Mouse (Mus musculus) stomach, embryonic 16.5 days (tissue): Measurements from ENCODE around the gene Fez1. TPM values are rescaled to one million over a fixed set of nuclear protein-coding genes. Genes with fewer than 3 reads are reported as not detected.

Source experiments
- ATAC-seq: fragments of 200-750 bp; cut with Nextera tagmentation; 2 replicates; pipeline ENCODE4 v1.8.0; 2017; ENCODE audit warnings: moderate number of reproducible peaks, moderate TSS enrichment; ENCODE audit not compliant: insufficient read depth, low FRiP score
- H3K27ac ChIP-seq: fragments of 300-500 bp; sonication (generic); 2 replicates; pipeline ENCODE4 v1.5.1; 2014; ENCODE audit warnings: low read length
- H3K27me3 ChIP-seq: fragments of 300-500 bp; sonication (generic); 2 replicates; pipeline ENCODE4 v1.6.1; 2014; ENCODE audit warnings: low read length, control low read depth, mixed read lengths; ENCODE audit not compliant: control insufficient read depth, insufficient read depth
- H3K36me3 ChIP-seq: fragments of 300-500 bp; sonication (generic); 2 replicates; pipeline ENCODE4 v1.6.1; 2014; ENCODE audit warnings: low read length; ENCODE audit not compliant: control insufficient read depth, insufficient read depth
- H3K4me1 ChIP-seq: fragments of 300-500 bp; sonication (generic); 2 replicates; pipeline ENCODE4 v1.6.1; 2014; ENCODE audit warnings: low read length, control low read depth, mixed read lengths; ENCODE audit not compliant: control insufficient read depth, insufficient read depth
- H3K4me2 ChIP-seq: fragments of 300-500 bp; sonication (generic); 2 replicates; pipeline ENCODE4 v1.6.1; 2014; ENCODE audit warnings: low read depth, low read length, mixed read lengths
- H3K4me3 ChIP-seq: fragments of 300-500 bp; sonication (generic); replicated peaks from 2 replicates; pipeline ENCODE4 v1.5.1; 2014; ENCODE audit warnings: mild to moderate bottlenecking, low read length
- H3K9ac ChIP-seq: fragments of 300-500 bp; sonication (generic); 2 replicates; pipeline ENCODE4 v1.6.1; 2014; ENCODE audit warnings: low read length
- H3K9me3 ChIP-seq: fragments of 300-500 bp; sonication (generic); replicated peaks from 2 replicates; pipeline ENCODE4 v1.6.1; 2016; ENCODE audit warnings: low read length, control low read depth; ENCODE audit not compliant: control insufficient read depth
- WGBS: fragments of 180-500 bp; shearing (Covaris S2); extraction: QIAGEN DNeasy Blood & Tissue Kit; methylation state at CpG from one replicate; pipeline ENCODE4 v1.1.7; 2014; 5-methylcytosine and 5-hydroxymethylcytosine counted together
- polyA plus RNA-seq: library from polyadenylated mRNA; unstranded; fragments of >200 nt; fragmentation: Nextera tagmentation; extraction: Ambion mirVana; gene quantifications from 2 replicates; pipeline ENCODE4 v1.2.1, GENCODE M21; 2015

Gene Fez1
- polyA plus RNA-seq, 1 experiment from 2014 or later: 14.4 TPM

DNA sequence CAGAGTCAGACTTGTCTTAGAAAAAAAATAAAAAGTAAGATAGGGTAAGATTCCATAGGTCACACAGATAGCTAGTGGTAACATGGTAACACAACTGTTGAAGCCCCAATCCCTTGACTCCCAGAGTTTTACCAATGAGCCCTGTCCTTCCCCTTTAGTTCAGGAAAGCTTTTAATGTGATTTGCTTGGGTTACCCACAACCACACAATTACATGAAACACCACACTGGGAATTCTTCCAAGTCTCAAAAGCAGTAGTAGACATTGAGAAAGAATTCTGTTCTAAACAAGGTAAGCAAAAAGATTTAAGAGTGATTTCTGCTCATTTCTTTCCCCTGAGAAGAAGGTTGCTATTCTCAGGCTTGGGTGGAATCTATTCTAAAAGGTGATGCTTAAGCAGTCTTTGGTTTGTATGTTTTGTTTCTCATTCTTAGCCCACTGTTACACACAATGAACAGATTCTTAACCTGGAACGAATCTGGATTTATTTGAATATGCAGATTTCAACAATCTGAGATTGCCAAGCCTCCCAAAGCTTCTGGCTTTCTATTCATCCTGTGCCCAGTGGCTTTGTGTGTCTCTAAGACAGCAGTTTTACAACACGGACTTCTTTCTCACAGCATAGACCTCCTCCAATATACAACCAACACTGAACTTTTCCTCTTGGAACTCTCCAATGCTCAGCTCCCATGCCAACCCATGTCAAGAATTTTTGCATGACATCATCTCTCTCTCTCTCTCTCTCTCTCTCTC lies 5.1 kb downstream of the Fez1 start:
- Histone ChIP-seq H3K27ac (no peak overlapping the region), H3K4me1 (0 out of 2 replicates have a peak, but pooled peaks cover 2% of the 10 kb centered on the region), H3K9me3 (no peaks in the 10 kb centered on the region), H3K9ac (no peak overlapping the region), H3K4me2 (no peak overlapping the region), H3K4me3 (no peak overlapping the region), H3K27me3 (no peaks in the 10 kb centered on the region), H3K36me3 (no peaks in the 10 kb centered on the region)
- WGBS: 63% methylated on average over 2 of the region's 2 CpGs
- no peak for ATAC-seq

DNA sequence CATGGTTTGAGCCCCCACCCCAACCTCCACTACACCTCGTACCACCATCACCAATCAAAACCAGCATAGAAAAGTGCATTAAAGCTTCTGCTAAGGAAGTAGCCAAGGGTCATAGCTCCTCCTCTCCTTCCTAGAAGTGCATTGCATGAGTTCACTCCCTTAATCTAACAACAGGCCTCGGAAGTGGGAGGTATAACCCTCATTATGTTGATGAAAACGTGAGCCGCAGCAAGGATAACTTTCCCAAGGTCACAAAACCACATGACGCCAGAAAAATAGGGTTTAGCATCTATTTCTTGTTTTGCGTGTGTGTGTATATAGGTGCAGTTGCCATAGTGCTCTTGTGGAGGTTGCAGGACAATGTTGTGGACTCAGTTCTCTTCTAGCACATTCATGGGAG lies 9.7 kb downstream of the Fez1 start:
- WGBS: 75% methylated on average over 6 of the region's 6 CpGs
- no peak for ATAC-seq

DNA sequence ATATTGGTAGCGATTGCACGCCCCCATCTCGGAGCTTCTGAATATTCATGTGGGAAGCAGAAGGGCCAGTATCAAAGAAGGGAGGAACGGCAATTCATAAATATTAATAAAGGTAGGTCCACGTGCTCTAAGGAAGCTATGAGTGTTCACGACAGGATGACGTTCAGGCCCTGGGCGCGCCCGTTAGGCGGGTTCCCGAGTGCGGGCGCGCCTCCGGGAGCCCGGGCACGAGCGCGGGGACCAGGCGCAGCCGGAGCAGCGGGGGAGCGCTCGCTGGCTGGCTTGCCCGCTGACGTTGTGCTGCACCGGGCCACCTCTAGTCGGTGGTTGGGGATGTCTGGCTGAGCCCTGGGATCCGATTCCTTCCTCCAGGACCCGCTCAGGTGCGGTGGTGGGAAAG lies 10.9 kb downstream of the Fez1 start:
- Histone ChIP-seq H3K27me3 (no peaks in the 10 kb centered on the region; the same call in 1 of the 2 replicates), H3K4me1 (no peaks in the 10 kb centered on the region), H3K9ac (peak overlapping the region; percentile 61), H3K36me3 (no peaks in the 10 kb centered on the region), H3K4me3 (peak overlapping the region; percentile 51), H3K27ac (no peak overlapping the region), H3K9me3 (no peaks in the 10 kb centered on the region), H3K4me2 (peak overlapping the region; percentile 86)
- ATAC-seq: peak; percentile 83
- under 1% methylated on average over 32 of the region's 32 CpGs for WGBS

More for the DNA sequence above, 9.7 kb downstream of the Fez1 start:
- no peak overlapping the region for H3K9ac ChIP-seq
- H3K4me3 ChIP-seq: no peak overlapping the region
- no peaks in the 10 kb centered on the region for H3K36me3 ChIP-seq
- no peaks in the 10 kb centered on the region for H3K4me1 ChIP-seq
- no peaks in the 10 kb centered on the region for H3K9me3 ChIP-seq
- H3K27ac ChIP-seq: no peak overlapping the region
- H3K27me3 ChIP-seq: no peaks in the 10 kb centered on the region; the same call in 1 of the 2 replicates
- H3K4me2 ChIP-seq: no peak overlapping the region

DNA sequence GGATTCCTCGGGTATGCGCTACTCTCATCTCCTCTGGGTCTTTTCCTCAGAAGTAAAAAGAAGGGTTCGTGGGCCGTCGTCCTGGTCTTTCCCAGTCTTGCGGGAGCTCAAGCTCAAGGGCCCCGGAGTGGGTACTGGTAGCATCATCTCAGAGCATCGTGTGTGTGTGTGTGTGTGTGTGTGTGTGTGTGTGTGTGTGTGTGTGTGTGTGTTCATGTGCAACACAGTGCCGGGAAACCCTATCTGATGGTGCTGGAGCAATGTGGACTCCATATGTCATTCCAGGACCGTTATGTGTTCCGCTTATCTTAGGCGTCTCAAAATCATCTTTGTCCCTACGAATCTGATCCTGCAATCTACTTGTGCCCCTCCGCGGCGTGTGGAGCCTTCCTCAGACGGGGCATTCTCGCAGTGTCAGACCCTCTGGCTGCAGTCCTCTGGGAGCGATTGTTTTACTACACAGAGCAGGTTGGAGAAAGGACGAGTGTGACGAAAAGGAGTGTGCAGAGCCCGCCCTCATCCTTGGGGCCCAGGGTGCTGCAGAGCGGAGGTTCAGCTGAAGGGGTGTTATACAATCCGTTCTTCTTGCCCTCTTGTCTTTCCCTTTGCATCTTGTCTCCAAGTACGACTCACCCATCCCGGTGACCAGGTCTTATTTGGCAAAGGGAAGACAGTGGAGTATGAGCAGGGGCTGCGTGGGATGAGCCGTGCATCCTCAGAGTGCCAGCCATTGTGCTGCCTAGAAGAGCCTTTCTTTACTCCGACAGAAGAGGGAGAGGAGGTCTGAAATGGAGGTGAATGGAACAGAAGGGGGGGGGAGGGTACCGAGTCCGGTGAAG lies 11.6 kb downstream of the Fez1 start:
- H3K4me1 ChIP-seq: no peaks in the 10 kb centered on the region

DNA sequence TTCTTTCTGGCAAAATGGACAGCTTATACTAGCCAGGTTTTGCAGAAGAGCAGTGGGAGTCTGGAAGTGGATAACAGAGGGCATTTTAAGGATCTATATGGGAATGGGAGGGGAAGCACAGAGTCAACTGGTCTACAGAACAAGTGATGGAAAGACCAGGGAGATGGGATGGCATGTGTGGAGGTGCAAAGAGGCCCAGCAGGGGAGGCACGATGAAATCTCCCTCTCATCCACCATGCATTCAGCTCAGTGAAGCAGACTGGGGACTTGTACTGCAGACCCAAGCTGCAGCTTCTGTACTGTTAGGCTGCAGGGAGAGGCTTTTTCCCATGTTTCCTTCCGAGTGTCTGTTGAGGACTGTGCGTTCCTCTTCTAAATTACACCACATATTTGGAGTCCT lies 12.2 kb downstream of the Fez1 start:
- Histone ChIP-seq H3K4me3 (peak overlapping the region; percentile 51), H3K27ac (no peak overlapping the region), H3K9ac (no peak overlapping the region; the same call in 1 of the 2 replicates), H3K4me2 (peak overlapping the region; percentile 86), H3K27me3 (no peaks in the 10 kb centered on the region; the same call in 1 of the 2 replicates), H3K36me3 (no peaks in the 10 kb centered on the region), H3K4me1 (no peaks in the 10 kb centered on the region), H3K9me3 (no peaks in the 10 kb centered on the region)
- ATAC-seq: no peak
- WGBS: 49% methylated on average over 3 of the region's 3 CpGs

More for the DNA sequence above, 11.6 kb downstream of the Fez1 start:
- Histone ChIP-seq H3K4me3 (peak overlapping the region; percentile 51), H3K4me2 (peak overlapping the region; percentile 86), H3K36me3 (no peaks in the 10 kb centered on the region), H3K9ac (peak overlapping the region; percentile 61), H3K9me3 (no peaks in the 10 kb centered on the region), H3K27ac (no peak overlapping the region), H3K27me3 (no peaks in the 10 kb centered on the region; the same call in 1 of the 2 replicates)
- 3% methylated on average over 31 of the region's 31 CpGs for WGBS
- ATAC-seq: peak; percentile 29; the same call in 1 of the 2 replicates

DNA sequence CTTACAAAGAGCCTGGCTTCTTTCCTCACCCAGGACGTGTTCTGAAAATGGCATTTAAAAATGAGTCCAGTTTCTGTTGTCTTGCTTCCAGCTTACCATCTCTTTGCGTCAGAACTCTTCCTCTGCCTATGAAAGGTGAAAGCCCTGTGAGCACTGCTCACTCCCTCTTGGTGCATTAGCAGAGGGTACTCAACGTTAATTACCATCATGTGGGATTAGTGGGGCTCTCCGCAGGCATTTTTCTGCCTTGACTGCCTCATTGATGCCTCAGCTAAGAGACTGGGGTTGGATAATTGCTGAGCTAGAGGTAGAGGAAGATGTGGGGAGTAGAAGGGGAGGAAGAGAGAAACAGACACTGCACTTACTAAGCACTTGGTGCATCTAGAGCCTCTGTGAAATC lies 24.7 kb downstream of the Fez1 start:
- H3K36me3 ChIP-seq: no peaks in the 10 kb centered on the region
- no peak overlapping the region for H3K4me3 ChIP-seq
- WGBS: 43% methylated on average over 4 of the region's 4 CpGs
- no peak overlapping the region for H3K4me2 ChIP-seq
- H3K9me3 ChIP-seq: no peaks in the 10 kb centered on the region
- H3K27ac ChIP-seq: no peak overlapping the region
- H3K27me3 ChIP-seq: no peaks in the 10 kb centered on the region
- no peak overlapping the region for H3K9ac ChIP-seq
- no peak for ATAC-seq
- H3K4me1 ChIP-seq: no peaks in the 10 kb centered on the region

DNA sequence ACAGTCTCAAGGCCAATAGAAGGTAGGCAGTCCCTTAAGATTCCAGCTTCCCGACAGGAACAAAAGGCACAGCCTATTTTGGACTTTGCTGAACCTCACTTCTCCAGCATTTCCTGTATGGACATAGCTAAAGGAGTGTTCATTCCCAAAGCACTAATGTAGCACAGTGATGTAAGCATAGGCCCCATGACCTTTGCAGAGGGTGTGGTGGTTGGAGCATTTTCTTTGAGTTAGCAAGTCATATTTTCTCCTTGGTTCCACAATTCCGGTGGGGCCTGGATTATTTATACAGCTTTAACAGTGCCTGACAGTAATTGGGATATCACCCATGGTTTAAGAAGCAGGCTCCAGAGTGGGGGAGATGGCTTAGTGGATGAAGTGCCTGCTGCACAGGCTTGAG lies 27.0 kb downstream of the Fez1 start:
- Histone ChIP-seq H3K27ac (no peak overlapping the region), H3K9me3 (no peaks in the 10 kb centered on the region), H3K36me3 (no peaks in the 10 kb centered on the region), H3K4me2 (no peak overlapping the region), H3K27me3 (no peaks in the 10 kb centered on the region), H3K9ac (no peak overlapping the region), H3K4me3 (no peak overlapping the region), H3K4me1 (no peaks in the 10 kb centered on the region)
- no peak for ATAC-seq
- WGBS: 55% methylated on average over 2 of the region's 2 CpGs

DNA sequence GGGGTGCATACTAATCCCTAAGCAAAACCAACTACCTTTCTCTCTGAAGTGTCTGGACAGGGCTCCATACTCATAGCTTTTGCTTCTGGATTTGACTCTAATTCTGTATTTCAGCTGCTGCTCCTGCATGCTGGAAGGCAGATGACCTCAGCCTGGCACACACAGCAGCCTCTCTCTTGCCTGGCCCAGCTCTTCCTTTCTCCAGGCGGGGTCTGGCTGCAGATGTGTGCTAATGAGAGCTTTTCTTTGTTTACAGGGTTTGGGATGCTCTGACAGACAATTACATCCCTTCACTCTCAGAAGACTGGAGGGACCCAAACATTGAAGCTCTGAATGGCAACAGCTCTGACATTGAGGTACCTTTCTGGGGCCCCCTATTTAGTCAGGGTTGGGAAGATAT lies 28.4 kb downstream of the Fez1 start:
- Histone ChIP-seq H3K27ac (no peak overlapping the region), H3K4me3 (no peak overlapping the region), H3K27me3 (no peaks in the 10 kb centered on the region), H3K9me3 (no peaks in the 10 kb centered on the region), H3K9ac (no peak overlapping the region), H3K36me3 (no peaks in the 10 kb centered on the region), H3K4me2 (no peak overlapping the region), H3K4me1 (no peaks in the 10 kb centered on the region)
- ATAC-seq: no peak
- 43% methylated on average over 1 of the region's 1 CpGs for WGBS

DNA sequence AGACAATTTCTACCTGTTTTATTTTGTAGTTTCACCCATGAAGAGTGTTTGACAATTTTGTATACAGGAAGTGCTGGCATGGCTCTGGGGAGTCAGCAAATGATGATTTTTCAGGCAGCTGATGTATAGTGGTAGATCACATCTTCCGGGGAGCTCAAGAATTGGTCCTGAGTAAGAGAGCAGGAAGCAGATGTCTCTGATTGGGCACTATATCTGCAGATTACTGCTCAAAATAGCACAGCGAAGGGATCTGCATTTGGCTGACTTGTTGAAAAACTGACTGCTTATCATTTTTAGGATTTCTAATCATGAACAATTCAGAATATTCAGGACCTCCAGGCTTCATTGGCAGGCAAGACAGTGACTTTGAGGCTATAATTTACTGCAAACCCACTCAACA lies 30.5 kb downstream of the Fez1 start:
- Histone ChIP-seq H3K27me3 (no peaks in the 10 kb centered on the region), H3K36me3 (no peaks in the 10 kb centered on the region), H3K9ac (no peak overlapping the region), H3K4me2 (no peak overlapping the region), H3K9me3 (no peaks in the 10 kb centered on the region), H3K27ac (no peak overlapping the region), H3K4me3 (no peak overlapping the region), H3K4me1 (no peaks in the 10 kb centered on the region)
- 86% methylated on average over 2 of the region's 2 CpGs for WGBS
- ATAC-seq: no peak
